Mouse (Mus musculus): Measurements from ENCODE around the gene S100a5.

DNA sequence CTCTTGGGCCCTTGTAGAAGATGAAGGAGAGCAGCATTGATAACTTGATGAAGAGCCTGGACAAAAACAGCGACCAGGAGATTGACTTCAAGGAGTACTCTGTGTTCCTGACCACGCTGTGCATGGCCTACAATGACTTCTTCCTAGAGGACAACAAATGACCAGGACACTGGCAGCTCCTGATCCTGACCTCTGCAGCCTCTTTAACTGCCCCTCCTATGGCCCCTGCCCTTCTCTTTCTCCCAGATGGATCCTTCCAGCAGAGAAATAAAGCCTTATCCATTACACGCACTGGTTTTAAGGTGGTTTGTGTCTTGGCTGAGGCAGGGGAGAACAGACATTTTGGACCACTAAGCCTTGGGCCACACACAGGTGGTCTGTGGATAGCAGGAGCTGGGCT is 3.2 kb downstream of the S100a5 start:
- TF ChIP-seq POLR2A (IDR thresholded peaks at IDR 0.05; ENCODE audit: low read depth, low read length) (no peak), CTCF (IDR thresholded peaks at IDR 0.05; ENCODE audit: borderline replicate concordance, insufficient read depth, low read length) (no peak)
